Mouse (Mus musculus) right cerebral cortex, postnatal 4 days (tissue): Measurements from ENCODE around the gene Foxc2.
"Not testable (repeated sequence)": the region's sequence is repeated elsewhere in the genome, so short reads cannot be mapped to it uniquely, and the experiment has no call there.

ENCODE experiments used
- DNase-seq: peaks from one replicate; pipeline ENCODE4 v3.0.0-alpha.2; 2022

Foxc2 gene

GRCm38 (mm10) chr8:121119635-121120455 is 3.9 kb downstream of the Foxc2 start:
- no peak for DNase-seq

GRCm38 (mm10) chr8:121120456-121121419 is 4.8 kb downstream of the Foxc2 start:
- no peak for DNase-seq

GRCm38 (mm10) chr8:121121704-121122103 is 5.7 kb downstream of the Foxc2 start:
- DNase-seq, result no peak

- DNase-seq, result no peak
These were observed 6.4 kb downstream of the Foxc2 start for GRCm38 (mm10) chr8:121122368-121122767.

- DNase-seq, result no peak
These were observed 7.1 kb downstream of the Foxc2 start for GRCm38 (mm10) chr8:121123113-121123512.

- no peak for DNase-seq
These were observed 8.7 kb downstream of the Foxc2 start for GRCm38 (mm10) chr8:121124547-121125239.

GRCm38 (mm10) chr8:121125311-121125876 is 9.4 kb downstream of the Foxc2 start:
- peak; percentile 70 for DNase-seq

GRCm38 (mm10) chr8:121126191-121126590 is 10.2 kb downstream of the Foxc2 start:
- no peak for DNase-seq

- no peak for DNase-seq
These were observed 10.7 kb downstream of the Foxc2 start for GRCm38 (mm10) chr8:121126694-121127093.

- DNase-seq, result no peak
These were observed 11.3 kb downstream of the Foxc2 start for GRCm38 (mm10) chr8:121127291-121127701.

GRCm38 (mm10) chr8:121127756-121128375 is 11.9 kb downstream of the Foxc2 start, which contains the start of gene Foxl1:
Gene Foxl1 (plus strand): TSS chr8:121127940.
- no peak for DNase-seq

- no peak for DNase-seq
These were observed 12.7 kb downstream of the Foxc2 start for GRCm38 (mm10) chr8:121128531-121129264.

GRCm38 (mm10) chr8:121129265-121129940 is 13.4 kb downstream of the Foxc2 start:
- no peak for DNase-seq

- peak; percentile 46 for DNase-seq
These were observed 14.6 kb downstream of the Foxc2 start for GRCm38 (mm10) chr8:121130522-121130921.

GRCm38 (mm10) chr8:121132961-121133513 is 17.1 kb downstream of the Foxc2 start:
- no peak for DNase-seq

GRCm38 (mm10) chr8:121134102-121134501 is 18.1 kb downstream of the Foxc2 start:
- no peak for DNase-seq

GRCm38 (mm10) chr8:121134512-121134911 is 18.5 kb downstream of the Foxc2 start:
- DNase-seq, result no peak

GRCm38 (mm10) chr8:121136856-121137255 is 20.9 kb downstream of the Foxc2 start:
- no peak for DNase-seq

- not testable (repeated sequence) for DNase-seq
These were observed 29.6 kb downstream of the Foxc2 start for GRCm38 (mm10) chr8:121145457-121146134.
